Mouse (Mus musculus) ovary, adult 2 months (tissue): ENCODE results near the gene Hikeshi. TPM values are rescaled to one million over a fixed set of nuclear protein-coding genes. Genes with fewer than 3 reads are reported as not detected.

Experiments
- polyA plus RNA-seq: library from polyadenylated mRNA; depleted of rRNA; stranded (reverse); fragments of >200 nt; gene quantifications from 2 replicates; pipeline ENCODE4 v1.2.3, GENCODE M21; 2012; rRNA removed

Hikeshi gene
- polyA plus RNA-seq: 31.8 and 32.7 TPM in 2 replicates

DNA sequence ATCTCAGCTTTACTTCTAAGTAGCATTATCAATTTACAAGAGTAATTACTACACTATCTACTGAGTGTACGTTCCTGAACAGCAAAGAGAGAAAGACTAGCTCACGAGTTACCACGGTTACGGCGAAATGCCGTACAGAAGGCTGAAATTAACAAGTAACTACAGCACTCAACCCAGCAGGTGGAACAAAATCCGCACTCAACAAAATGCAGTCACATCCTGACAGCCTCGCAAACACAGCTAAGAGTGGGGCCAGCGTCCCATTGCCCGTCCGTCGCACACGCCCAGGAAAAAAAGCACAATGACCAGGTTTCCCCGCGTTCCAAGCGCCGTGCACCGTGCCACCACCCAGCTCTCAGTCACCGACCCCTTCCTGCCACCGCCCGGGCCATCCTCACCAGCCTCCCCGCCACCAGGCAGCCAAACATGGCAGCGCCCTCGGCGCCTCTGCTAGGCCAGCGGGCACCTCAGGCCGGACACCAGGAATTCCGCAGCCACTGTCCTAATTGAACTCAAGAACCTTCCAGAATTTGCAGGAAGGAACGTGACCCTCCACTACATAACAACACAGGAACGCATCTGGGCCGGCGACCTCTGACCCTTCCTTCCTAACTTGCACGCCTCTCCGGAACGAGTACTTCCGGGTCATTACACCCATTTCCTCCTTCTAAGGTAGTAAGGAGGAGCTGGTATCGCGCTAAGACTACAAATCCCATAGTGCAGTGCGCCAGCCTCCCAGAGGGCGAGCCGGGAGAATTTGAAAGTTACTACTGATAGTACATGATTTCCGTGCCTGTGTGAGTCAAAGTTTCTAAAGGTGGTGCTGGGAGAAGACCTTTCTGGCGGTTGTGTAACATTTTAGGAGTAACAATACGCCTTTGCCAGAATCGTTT is at the start of gene Hikeshi:
Gene Hikeshi (minus strand): TSS at position 634 of the 893 bp plus-strand sequence.

DNA sequence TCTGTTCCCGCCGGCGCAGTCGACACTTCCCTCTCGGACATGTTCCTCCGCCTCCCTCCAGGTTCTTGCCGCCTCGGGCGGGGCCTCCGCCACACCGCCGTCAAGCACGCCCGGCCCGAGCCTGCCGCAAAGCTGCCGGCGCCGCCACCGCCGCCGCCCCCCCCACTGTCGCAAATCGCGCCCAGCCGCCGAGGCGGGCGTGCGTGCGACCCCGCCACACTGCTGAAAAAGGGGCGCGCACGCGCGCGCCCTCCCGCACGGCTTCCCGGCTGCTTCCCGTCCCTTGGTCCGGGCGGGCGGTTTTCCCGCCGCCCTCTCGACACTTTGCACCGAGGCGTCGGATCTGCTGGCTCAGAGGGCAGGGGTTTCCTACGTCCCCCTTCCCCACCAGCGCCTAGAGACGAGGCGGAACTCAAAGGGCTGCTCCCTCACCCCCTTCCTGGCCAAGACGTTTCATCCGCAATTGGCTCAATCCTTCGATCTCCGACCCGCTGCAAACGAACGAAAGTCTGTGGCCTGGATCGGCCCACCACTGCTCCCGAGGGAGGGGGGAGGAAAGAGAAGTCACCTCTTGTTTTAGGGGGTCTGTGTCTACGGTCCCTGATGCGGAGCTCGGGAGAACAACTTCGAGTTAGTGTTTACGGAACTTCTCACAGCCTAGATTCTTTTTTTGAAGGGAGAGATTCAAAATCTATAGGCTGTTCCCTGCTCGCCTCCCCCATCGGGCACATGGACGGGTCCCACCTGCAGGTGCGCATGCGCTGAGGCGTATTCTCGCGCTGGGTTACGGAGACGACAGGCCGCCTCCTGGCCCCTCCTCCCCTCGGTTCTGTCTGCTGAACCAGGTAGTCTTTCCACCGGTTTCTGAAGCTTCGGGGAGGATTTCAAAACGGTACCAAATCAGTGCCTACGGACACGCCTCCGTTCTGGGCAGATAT is 39.8 kb upstream of the Hikeshi start, which contains the start of gene Eed:
Gene Eed (minus strand): TSS at position 499 of the 938 bp plus-strand sequence.

DNA sequence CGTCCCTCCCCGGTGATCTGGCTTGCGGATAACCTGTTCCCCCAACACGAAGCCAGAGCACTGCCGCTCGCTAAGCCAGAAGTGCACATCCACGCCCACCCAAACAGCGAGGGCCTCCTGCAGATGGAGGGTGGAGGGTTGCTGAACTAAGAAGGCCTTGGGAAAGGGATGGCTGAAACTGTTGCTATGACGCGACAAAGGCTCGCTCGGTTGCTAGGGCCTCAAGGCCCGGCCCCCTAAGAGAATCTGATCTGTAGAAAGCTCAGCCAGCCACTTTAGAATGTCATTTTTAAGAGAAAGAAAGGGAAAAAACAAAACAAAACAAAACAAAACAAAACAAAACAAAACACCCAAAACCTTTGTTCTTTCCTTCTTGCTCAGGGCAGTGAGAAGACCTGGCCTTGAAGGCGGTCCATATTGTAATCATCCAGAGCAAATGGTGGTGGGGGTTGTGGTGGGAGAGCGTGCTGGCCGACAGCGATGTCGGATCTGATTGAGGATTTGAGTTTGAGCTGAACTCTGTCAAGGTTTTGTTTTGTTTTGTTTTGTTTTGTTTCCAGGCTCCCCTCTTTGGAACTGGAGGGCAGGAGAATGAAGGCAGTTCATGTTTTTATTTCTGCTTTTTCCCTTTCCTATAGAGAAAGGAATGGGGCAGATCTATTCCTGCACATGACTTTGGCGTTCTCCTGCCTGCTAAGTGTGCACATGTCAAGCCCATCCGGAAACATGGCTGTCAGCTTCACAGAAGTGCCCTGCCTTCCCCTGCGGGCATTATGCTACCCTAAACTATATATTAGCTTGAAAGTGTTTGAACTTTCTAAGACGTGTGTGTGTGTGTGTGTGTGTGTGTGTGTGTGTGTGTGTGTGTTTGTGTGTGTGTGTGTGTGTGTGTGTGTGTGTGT is 37.3 kb downstream of the Hikeshi start, which contains the start of gene Ccdc81:
Gene Ccdc81 (minus strand): TSS at position 188 of the 902 bp plus-strand sequence.

Other genes with a start within 250 kb of the Hikeshi start
- gene Ccdc81, start 37.6 kb downstream of the Hikeshi start, polyA plus RNA-seq: 0.08 and 0.23 TPM in 2 replicates
- gene Eed, start 39.8 kb upstream of the Hikeshi start, polyA plus RNA-seq: 16.0 and 38.6 TPM in 2 replicates
- 39.3 and 55.7 TPM in 2 replicates for gene Picalm, start 189.0 kb upstream of the Hikeshi start, polyA plus RNA-seq